Mouse (Mus musculus) lung, adult 10 weeks (tissue): ENCODE results near the gene Naip6. TPM values are rescaled to one million over a fixed set of nuclear protein-coding genes. Genes with fewer than 3 reads are reported as not detected.

Source experiments
- polyA plus RNA-seq: library from polyadenylated mRNA; stranded (reverse); fragments of 350-450 nt; fragmentation: Illumina TruSeq; extraction: RNeasy Lipid Tissue Mini Kit (QIAGEN cat#74804); gene quantifications from one replicate; pipeline ENCODE4 v1.2.3, GENCODE M21; 2014; ENCODE audit warnings: low read depth, low replicate concordance; ENCODE audit not compliant: insufficient read depth

Naip6 gene
- polyA plus RNA-seq, result 0.64 TPM

DNA sequence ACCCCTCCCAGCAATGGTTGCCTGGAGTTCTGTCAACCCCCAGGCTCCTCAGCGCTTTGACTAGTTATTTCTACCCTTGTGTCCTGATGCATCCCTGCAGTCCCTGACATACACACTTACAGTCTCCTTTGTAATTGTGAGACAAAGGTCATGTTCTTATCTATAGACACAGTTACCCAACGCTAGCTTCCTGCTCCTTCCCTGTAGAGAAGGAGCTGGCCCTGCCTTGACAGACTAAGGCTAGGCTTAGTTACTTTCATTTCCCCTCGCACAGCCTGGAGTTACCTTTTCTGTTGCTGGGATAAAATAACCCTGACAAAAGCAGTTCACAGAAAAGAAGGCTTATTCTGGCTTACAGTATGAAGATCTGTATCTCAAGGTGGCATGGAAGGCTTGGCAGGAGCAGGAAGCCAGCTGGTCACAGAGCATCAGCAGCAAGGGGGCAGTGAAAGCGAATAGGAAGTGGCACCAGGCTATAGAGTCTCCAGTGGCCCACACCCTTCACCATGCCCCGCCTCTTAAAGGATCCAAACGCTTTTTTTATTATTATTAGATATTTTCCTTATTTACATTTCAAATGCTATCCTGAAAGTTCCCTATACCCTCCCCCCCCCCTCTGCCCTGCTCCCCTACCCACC lies at the start of gene Naip6:
Naip6 (minus strand) TSS at position 419 of the 638 bp plus-strand sequence.

DNA sequence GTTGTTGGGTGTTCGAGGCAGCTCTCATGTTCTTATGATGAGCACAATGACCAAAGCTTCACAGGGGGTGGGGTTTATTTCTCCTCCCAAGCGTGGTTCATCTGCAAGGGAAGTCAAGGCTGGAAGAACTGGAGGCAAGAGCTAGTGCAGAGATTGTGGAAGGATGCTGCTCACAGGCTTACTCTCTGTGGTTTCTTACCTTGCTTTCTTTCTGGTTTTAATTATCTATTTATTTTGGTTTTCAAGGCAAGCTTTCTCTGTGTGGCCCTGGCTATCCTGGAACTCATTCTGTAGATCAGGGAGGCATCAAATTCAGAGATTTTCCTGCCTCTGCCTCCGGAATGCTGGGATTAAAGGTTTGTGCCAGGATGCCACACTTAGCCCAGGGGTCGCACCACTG lies 71.3 kb downstream of the Naip6 start, which contains the start of gene Naip5:
Naip5 (minus strand) TSS at position 101 of the 400 bp plus-strand sequence.

Other genes starting within 250 kb of the Naip6 start
- 4.5 TPM for gene Bdp1, start 213.6 kb downstream of the Naip6 start, polyA plus RNA-seq
- gene Serf1, start 209.7 kb downstream of the Naip6 start, polyA plus RNA-seq, result 17.6 TPM
- 18.2 TPM for gene Smn1, start 192.8 kb downstream of the Naip6 start, polyA plus RNA-seq
- gene Naip2, start 115.6 kb downstream of the Naip6 start, polyA plus RNA-seq, result 2.4 TPM
- 1.8 TPM for gene Naip5, start 71.4 kb downstream of the Naip6 start, polyA plus RNA-seq
- not detected for gene Naip1, start 135.2 kb upstream of the Naip6 start, polyA plus RNA-seq
- 19.5 TPM for gene Gtf2h2, start 174.9 kb upstream of the Naip6 start, polyA plus RNA-seq
- gene Ocln, start 235.0 kb upstream of the Naip6 start, polyA plus RNA-seq, result 26.4 TPM